Mouse (Mus musculus) kidney, adult 10 weeks (tissue): ENCODE measurements around the gene Ppp1r12a. TPM values are rescaled to one million over a fixed set of nuclear protein-coding genes. Genes with fewer than 3 reads are reported as not detected.

Experiments
- polyA plus RNA-seq: library from polyadenylated mRNA; stranded (reverse); fragments of 350-450 nt; fragmentation: Illumina TruSeq; extraction: RNeasy Lipid Tissue Mini Kit (QIAGEN cat#74804); gene quantifications from one replicate; pipeline ENCODE4 v1.2.3, GENCODE M21; 2014; ENCODE audit warnings: low read depth, low replicate concordance

Gene Ppp1r12a
- 99.7 TPM for polyA plus RNA-seq

DNA sequence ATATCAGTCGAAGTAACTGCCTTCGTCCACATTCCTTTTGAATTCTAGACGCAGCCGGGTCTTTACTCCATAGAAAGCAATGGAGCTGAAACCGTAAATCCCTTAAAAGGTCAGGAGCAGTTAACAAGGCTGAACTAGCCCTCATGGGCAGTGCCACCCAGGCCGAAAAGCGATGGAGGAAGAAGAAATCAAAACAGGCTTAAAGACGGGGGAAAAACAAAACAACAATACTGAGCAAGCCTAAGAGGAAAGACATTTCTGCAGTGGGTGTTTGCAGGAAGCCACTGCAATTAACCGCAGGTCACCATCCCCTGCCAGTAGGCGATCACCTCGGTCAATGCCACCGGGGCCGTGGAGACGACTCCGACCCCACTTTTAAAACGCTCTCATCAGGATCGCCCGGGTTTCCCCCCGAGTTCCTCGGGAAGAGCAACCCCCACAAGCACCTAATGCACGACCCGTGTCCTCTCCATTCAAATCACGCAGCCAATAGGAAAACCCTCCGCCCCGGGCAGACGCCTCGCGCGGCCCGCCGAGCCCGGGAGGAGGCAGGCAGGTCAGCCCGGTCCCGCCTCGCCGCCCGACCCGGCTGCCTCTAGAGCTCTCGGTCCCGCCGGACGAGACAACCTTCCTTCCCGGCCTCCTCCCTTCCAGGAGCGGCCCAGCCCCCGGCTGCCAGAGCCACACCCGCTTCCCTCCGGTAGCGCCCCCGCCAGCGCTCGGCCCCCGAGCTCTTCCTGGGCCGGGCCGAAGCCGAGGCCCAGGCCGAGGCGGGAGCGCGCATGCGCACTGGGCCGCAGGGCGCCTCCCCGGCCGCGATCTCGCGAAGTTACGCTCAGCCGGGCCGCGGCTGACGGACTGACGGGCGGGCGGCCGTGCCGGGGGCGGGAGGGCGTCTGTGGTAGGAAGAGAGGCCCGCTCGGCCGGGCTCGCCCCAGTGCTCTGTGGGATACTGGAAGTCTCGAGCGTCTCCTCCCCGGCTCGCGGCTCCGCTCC lies at the start of gene Ppp1r12a:
Ppp1r12a (plus strand) TSS at position 933 of the 996 bp plus-strand sequence.

DNA sequence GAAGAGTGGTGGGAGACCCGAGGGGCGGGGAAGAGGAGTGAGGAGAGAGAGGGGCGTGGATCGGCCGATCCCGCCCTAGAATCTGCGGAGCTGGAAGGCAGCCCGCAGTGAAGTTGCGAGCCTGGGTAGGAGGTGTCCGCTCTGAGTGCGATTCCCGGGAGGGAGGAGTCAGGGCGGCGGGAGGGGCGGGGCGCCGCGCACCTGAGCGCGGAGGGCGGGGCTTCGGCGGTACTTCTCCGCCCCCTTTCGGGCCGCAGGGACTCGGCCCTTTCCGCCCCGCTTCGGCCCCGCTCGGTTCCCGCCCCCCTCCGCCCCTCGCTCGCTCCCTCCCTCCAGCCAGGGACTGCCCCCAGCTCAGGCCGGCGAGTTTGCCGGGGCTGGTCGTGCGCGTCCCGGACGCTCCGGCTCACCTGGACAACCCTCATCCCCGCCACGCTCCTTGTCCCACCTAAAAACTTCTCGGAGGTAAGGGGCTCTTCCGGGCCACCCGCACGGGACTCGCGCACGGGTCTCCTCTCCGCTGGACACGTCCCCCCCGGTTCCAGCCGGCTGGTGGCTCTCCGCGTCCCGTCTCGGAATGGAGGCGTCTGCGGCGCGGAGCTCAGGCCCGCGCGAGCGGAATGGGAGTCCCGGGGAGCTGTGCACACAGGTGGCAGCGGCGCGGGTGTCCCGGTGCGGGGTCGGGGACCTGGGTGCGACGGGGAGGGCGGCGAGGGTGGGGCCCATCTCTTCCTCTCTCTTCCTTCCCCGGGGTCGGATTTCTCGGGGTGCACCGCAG lies 170.0 kb downstream of the Ppp1r12a start, which contains the start of gene Pawr:
Pawr (plus strand) TSS at position 338 of the 778 bp plus-strand sequence.

Other genes starting within 250 kb of the Ppp1r12a start
- 69.1 TPM for gene Pawr, start 169.9 kb downstream of the Ppp1r12a start, polyA plus RNA-seq